Mouse (Mus musculus) liver (tissue): ENCODE measurements at regions not wholly inside any gene's neighbourhood (a gene's known extent, or its start where the extent isn't known, plus 50 kb on each side); places are given as distances from the start of the nearest gene placed in this dataset.

Experiments
- DNase-seq: peaks from one replicate; pipeline ENCODE4 v3.0.0-alpha.2; 2020; ENCODE audit warnings: mixed read lengths

- no peak for DNase-seq
These were observed 289.9 kb downstream of the Rngtt start for GRCm38 (mm10) chr4:33599966-33600365.

- no peak for DNase-seq
These were observed 290.7 kb downstream of the Rngtt start for GRCm38 (mm10) chr4:33600805-33601204.

GRCm38 (mm10) chr4:33604636-33605035 is 294.5 kb downstream of the Rngtt start:
- no peak for DNase-seq

- no peak for DNase-seq
These were observed 284.4 kb upstream of the Cnr1 start for GRCm38 (mm10) chr4:33639821-33640575.

- no peak for DNase-seq
These were observed 283.7 kb upstream of the Cnr1 start for GRCm38 (mm10) chr4:33640576-33641255.

GRCm38 (mm10) chr4:33641883-33642282 is 282.5 kb upstream of the Cnr1 start:
- DNase-seq: no peak

- DNase-seq: no peak
These were observed 281.9 kb upstream of the Cnr1 start for GRCm38 (mm10) chr4:33642526-33642925.

GRCm38 (mm10) chr4:33645217-33645616 is 279.2 kb upstream of the Cnr1 start:
- no peak for DNase-seq

GRCm38 (mm10) chr4:33651292-33651691 is 273.1 kb upstream of the Cnr1 start:
- DNase-seq: no peak

GRCm38 (mm10) chr4:33659766-33660165 is 264.6 kb upstream of the Cnr1 start:
- DNase-seq: no peak

- no peak for DNase-seq
These were observed 263.8 kb upstream of the Cnr1 start for GRCm38 (mm10) chr4:33660553-33660952.

GRCm38 (mm10) chr4:33661862-33662261 is 262.5 kb upstream of the Cnr1 start:
- peak; percentile 68 for DNase-seq

- no peak for DNase-seq
These were observed 261.4 kb upstream of the Cnr1 start for GRCm38 (mm10) chr4:33662965-33663364.

- DNase-seq: peak; percentile 42
These were observed 260.5 kb upstream of the Cnr1 start for GRCm38 (mm10) chr4:33663616-33664473.

- no peak for DNase-seq
These were observed 259.9 kb upstream of the Cnr1 start for GRCm38 (mm10) chr4:33664474-33664822.

GRCm38 (mm10) chr4:33665250-33665873 is 259.0 kb upstream of the Cnr1 start:
- no peak for DNase-seq

- no peak for DNase-seq
These were observed 256.0 kb upstream of the Cnr1 start for GRCm38 (mm10) chr4:33668431-33668830.

- DNase-seq: no peak
These were observed 249.3 kb upstream of the Cnr1 start for GRCm38 (mm10) chr4:33675044-33675443.

GRCm38 (mm10) chr4:33679351-33679750 is 245.0 kb upstream of the Cnr1 start:
- no peak for DNase-seq

GRCm38 (mm10) chr4:33686135-33686534 is 238.3 kb upstream of the Cnr1 start:
- DNase-seq: no peak

GRCm38 (mm10) chr4:33687434-33687833 is 237.0 kb upstream of the Cnr1 start:
- no peak for DNase-seq

GRCm38 (mm10) chr4:33693441-33693840 is 231.0 kb upstream of the Cnr1 start:
- DNase-seq: no peak

- DNase-seq: no peak
These were observed 227.4 kb upstream of the Cnr1 start for GRCm38 (mm10) chr4:33696969-33697368.
